Mouse (Mus musculus): ENCODE results near the gene Ttc7b. TPM values are rescaled to one million over a fixed set of nuclear protein-coding genes. Genes with fewer than 3 reads are reported as not detected.

Gene Ttc7b
- total RNA-seq, 2 experiments from 2014 or later = 13.3 to 24.3 TPM

DNA sequence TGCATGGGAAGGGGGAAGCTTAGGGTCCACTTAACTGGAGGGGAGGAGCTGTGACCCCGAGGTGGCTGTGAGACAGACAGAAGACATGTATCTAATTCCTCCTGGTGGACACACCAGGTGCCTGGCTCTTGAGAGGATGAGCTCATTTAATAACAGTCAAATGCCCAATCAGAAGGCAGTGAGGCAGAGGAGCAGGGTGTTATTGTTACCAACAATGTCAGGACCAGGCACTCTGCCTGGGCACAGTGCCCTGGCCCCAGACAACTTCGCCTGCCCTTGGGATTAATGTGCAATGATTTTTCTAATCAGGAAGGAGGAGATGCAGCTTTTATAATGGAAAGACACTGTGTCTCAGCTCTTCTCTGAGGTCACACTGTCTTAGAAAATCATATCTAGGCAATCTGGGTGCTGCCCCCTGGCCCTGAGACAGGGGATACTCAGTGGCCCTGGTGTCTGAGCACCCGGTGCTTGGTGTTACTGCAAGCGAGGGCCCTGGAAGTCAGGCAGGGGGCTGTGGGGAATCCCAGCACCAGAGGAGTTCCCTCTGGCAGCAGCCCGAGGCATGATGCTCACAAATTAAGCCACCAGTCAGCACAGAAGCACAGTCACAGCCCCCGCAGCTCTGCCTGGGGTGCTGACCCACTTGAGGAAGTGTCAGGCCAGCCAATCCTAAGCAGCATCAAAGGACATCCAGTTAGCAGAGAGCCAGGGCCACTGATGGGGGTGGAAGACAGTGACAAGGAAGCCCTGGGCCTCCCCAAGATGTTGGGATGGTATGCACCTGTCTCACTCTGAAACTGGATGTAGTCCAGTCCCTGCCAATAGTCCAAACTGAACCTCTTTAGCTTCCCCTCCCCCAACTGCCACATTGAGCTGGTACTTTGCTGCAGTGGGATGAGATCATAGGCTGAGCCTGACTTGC lies 209.9 kb downstream of the Ttc7b start:
- no peak for ATAC-seq (replicated peaks; ENCODE audit: poor library complexity)

DNA sequence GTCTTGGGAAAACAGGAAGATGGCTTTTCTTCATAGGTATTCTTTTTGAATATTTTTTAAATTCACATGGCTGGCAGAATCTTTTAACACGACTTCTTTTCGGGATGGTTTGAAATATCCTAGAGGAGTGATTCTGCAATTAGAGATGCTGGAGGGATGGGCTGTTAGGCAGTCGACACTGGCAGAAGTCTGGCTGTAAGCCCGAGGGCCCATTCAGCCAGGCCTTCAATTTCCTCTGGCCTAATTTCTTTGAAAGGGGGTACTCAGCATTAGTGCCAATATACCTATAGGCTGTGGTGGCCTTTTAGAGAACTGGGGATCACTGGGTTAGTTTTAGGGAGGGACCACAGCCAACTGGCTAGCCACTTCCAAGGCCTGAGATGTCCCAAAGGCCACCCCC lies 211.4 kb downstream of the Ttc7b start:
- no peak for ATAC-seq (replicated peaks; ENCODE audit: poor library complexity)

DNA sequence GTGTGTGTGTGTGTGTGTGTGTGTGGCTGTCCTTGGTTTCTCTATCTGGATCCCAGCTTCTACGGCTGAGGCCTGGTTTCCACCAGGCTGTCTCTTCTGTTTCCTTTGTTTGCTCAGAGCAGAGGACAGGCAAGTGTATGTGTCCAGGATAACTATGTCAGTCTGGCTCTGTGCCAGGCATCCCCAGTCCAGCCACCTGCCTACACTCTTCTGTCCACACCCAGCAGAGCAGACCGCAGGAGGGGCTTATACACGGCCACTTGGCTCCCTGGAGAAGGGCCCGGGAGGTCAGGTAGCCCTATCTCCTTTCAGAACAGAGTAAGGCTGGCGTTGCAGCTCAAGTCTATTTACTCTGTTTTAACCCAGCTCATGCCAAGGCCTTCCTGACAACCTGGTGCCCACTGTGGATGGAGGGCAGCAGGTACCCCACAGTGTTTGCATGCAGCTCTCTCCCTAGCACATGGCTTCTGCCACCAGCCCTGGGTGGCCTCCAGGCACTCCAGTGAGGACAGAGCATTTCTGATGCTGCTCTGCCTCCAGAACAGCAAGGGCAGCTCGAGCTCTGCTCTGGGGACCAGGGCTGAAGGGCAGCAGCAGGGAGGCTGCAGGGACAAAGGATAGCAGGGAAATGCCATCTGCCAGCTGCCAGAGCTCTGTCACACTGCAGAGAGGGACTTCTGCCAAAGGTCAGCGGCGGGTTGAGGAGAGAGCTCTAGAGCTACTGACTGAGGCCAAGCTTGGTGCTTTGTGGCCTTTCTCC lies 212.9 kb downstream of the Ttc7b start:
- no peak for ATAC-seq (replicated peaks; ENCODE audit: poor library complexity)

DNA sequence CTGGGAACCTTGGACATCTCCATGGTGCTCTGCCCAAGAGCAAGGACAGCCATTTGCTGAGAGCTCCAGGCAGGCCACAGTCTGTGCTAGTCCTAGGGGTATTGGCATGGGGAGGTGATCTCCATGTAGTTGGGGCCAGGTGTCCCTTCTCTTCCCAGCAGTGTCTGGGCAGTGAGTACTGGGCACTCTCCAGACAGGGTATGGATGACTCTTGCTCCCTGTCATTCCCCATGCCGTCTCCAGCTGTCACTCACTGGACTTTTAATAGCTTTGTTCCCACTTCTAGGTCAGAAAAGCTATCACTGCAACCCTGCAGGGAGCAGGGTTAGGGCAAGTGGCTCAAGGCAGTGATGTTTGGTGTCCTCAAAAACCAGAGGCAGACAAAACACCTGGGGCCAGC lies 214.3 kb downstream of the Ttc7b start:
- ATAC-seq (replicated peaks; ENCODE audit: poor library complexity) = no peak

DNA sequence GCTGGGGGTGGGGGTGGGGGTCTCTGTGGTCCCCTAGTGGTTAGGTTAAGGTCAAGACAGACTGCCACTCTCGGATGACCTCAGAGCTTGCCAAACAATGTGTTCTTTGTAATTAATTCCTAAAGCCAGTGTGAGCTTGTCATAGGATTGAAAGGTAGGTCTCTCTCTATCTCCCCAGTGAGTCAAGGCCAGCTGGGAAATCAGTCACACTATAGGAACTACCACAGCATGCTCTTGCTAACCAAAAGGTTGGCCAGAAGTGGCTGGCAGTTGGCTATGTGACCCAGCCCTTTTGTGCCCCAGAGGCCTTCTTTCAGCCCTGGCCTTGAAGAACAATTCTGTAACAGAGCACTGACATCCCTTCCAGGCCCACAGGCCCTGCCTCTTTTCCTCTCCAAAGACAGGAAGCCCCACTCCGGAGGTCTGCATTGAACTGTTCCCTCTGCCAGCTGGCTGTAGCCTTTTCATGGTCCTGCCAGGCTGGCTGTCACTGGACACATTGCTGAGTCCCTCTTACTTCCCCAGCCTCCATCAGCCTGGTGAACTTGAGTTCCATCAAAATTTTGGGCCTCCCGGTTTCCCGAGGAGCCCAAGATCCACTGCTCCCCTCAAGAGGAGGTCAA lies 215.5 kb downstream of the Ttc7b start:
- ATAC-seq (replicated peaks; ENCODE audit: poor library complexity) = no peak

DNA sequence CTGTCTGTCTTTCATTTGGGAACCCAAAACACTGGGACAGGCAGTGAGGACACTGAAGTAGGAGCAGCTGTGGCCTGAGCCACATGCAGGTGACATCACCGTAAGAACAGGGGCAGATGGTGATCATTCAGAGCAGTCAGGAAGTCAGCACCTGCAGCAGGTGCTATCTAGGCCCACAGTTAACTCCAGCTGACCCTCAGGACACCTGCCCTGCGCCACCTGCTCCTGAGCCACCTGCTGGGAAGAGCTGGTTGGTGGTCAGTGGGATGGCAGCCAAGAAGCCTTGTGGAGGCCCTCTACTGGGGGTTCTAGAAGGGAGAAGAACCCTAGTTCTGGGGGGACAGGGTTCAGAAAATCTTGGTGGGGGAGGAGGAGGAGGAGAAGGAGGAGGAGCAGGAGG lies 216.3 kb downstream of the Ttc7b start:
- no peak for ATAC-seq (replicated peaks; ENCODE audit: poor library complexity)

DNA sequence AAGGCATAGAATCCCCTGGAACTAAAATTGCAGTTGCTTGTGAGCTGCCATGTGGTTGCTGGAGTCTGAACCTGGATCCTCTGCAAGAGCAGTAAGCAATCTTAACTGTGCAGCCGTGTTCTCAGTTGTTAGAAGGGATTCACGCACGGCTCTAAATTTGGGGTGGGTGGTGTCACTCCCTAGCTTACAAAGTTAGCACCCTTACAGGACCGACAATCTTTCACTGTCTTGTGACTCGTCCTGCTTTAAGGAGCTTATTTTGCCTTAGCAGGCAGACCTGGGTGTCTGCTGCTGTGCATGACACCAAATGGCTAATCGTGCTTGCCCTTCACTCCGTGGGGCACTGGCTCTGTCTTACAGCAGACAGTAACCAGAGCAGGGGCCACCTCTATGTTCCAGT lies 217.5 kb downstream of the Ttc7b start:
- no peak for ATAC-seq (replicated peaks; ENCODE audit: poor library complexity)

DNA sequence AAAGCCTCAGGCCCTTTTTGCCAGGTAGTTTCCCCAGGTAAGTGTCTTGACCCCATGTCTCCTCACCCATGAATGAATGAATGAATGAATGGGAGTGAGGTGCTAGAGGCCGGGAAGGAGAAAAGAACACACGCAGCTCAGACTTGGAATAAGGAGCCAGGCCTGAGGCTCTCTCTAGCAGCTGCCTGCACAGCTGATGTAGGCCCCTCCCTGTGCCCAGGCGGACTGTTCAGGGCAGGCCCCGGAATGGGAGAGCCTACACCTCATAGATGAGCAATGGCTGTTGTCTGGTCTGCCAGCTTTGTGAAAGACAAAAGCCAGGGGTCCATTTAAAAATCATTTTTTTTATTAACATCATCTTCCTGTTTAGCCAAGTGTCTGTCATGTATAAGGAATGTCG lies 220.2 kb downstream of the Ttc7b start:
- no peak for ATAC-seq (replicated peaks; ENCODE audit: poor library complexity)

DNA sequence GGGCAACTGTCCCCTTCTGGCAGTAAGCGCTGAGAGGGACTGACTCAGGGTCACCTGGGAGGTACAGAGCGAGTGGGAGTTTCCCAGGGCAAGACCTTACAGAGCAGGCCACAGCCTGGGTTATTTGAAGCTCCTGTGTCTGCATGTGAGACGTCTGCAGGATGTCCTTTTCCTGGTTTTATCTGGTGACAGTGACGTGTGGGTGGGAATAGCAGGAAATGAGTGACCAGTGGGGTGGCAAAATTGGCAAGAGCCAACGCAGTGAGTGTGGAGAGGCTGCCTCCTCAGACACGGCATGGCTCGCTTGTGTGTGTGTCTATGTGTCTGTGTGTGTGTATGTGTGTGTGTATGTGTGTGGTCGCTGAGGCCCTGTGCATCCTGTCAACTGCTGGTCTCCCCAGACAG lies 221.3 kb downstream of the Ttc7b start:
- ATAC-seq (replicated peaks; ENCODE audit: poor library complexity) = no peak

DNA sequence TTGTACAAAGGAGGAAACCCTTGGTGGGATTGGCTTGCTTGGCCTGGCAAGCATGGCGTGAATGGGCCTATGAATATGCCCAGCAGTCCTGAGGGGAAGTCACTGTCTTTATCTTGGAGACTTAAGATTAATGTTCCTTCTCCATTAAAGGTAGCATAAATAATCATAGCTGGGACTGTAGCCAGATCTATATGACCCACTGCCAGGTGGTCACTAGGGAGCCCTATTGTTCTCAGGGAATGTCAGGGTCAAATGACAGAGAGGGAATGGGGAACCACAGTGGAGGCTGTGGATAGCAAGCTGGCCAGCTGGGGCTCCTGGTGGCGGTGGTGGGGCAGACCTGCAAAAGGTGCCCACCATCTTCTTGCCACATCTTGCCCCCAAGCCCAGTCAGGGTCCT lies 221.8 kb downstream of the Ttc7b start:
- ATAC-seq (replicated peaks; ENCODE audit: poor library complexity) = no peak

DNA sequence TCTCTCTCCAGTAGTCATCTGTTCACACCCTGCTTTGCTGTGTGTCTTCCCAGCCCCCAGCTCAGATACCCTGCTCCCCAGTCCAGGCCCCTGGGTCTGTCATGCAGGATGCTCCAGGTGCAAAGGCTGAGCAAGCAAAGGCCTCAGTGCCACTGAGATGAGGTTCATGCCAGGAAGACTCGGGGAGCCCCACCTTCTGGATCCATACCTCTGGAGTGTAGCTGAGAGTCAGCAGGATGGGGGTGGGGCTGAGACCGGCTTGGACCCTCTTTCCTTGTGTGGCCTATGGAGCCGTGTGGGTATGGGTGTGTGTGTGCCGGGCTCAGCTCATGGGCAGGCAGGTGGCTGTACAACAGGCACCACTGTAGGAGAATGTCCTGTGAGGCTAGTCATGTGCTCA lies 222.7 kb downstream of the Ttc7b start:
- ATAC-seq (replicated peaks; ENCODE audit: poor library complexity) = no peak

DNA sequence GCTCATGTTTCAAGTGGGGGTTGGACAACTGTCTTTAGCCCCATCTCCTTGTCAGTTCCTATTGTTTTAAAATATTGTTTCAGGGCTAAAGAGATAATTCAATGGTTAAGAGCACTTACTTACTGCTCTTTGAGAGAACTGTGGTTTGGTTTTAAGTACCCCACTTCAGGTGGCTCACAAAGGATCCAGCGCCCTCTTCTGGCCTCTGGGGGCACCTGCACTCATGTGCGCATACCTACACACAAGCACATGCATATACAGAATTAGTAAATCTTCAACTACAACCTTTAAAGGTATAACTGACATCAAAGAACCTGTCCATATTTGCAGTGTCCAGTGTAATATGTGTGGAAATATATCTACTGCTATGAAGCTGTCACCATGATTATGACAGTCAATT lies 226.2 kb downstream of the Ttc7b start:
- ATAC-seq (replicated peaks; ENCODE audit: poor library complexity) = no peak

DNA sequence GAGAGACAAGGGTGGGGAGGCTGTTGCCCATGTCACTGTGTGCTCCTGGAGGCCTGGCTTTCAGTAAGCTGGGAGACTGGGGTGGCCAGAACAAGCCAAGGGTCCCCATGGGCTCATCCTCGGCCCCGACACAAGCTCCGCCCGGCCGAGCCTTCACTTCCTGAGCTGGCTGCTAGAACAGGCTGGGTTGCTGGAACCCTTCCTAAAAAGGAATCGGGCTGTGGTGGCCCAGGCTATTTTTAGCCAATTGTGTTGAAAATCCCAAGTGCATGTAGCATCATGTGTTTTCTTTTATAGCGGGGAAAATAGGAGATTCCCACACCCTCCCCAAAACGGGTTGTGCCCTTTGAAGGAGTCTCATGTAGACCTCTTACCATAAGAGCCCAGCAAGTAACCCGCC lies 226.7 kb downstream of the Ttc7b start:
- ATAC-seq (replicated peaks; ENCODE audit: poor library complexity) = no peak

DNA sequence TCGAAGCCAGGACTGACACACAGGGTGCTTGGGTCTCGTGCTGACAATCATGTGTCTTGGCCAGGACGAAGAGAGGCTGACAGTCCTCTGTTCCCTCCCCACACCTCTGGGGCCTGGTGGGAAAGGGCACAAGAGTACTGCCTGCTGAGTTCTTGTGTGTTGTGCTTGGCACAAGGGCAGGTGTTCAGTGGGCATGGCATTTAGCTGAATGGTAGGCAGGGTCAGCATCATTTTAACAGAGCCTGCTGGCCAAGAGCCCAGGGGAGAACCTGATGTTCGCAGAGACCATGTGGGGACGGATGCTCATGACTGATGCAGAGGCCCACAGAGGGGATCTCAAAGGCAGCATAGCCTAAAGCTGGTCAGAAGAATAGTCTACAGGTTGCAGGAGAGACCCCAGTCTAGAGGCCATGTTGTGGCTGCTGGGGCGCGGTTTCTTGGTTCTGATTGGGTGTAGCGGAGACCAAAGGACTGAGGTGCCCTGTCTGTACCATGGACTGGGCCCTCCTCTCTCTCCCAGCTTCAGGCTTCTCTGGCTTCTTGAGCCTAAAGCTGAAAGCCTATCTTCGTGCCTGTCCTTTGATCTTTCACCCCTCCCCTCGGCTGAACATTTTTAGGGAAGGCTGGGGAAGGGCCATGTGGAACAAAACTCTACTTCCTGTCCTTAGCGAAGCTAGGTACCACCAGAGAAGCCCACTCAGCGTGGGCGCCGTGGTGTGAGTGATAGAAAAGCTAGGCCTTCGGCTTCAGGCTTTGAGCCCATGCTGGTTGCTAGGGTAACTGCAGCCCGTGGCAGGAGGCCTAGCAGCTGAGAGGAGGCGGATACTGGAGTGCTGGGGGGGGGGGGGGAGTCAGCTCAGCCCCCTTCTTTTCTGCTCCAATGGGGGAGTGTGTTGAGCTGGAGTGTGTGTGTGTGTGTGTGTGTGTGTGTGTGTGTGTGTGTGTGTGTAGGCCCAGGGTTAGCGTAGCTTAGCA lies 229.6 kb downstream of the Ttc7b start:
- ATAC-seq (replicated peaks; ENCODE audit: poor library complexity) = no peak

DNA sequence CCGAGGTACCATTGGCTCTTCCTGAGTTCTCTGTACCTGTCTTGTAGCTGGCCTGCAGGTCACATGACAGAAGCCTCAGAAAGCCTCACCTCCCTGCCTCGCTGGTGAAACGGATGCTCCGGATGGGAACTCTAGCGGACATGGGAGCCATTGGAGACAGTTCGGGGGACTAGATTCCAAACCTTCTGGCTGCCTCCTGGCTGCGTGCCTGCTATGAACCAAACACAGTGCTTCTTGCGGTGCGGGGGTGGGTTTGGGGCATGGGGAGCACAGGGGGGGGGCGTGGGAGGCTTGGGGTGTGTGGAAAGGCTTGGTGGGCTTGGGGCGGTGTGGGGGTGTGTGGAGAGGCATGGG lies 230.5 kb downstream of the Ttc7b start:
- ATAC-seq (replicated peaks; ENCODE audit: poor library complexity) = no peak

DNA sequence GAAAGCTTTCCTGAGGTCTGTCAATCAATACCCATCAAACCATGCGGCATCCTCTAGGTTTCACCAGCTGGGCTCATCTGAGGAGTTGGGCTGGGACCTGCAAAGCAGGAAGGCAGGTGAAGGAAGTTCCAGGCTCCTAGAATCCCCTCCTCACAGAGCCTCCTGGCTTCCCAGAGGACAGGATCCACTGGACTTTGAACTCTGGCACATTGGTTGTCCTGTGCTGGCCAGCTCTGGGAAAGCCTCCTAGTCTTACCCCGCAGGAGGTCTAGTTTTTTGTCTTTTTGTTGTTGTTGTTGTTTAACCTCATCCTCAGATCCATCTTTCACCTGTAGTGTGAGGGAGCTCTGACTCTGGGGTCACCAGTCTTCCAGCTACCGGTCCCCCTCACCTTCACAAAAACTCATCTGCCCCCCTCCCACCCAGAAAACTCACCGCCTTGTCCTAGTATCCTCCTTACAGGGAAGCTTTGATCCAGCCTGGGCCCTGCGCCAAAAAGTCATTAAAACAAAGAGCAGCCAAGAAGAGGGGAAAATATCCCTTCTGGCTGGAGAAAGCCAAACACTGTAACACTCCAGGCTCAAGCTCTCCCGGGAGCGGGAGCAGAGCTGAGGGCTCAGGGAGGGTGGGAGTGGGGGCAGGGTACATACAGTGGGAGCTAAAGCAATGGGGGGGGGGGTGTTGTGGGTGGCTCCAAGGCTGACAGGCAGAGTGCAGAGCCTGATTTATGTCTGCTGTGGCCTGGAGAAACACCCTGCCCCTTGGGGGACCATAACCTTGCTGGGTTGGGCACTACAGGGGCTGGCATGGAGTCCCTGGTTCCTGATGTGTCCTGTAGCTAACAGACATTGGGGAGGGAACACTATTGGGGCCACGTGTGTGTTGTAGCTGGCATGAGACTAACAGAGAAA lies 231.1 kb downstream of the Ttc7b start:
- ATAC-seq (replicated peaks; ENCODE audit: poor library complexity) = no peak

DNA sequence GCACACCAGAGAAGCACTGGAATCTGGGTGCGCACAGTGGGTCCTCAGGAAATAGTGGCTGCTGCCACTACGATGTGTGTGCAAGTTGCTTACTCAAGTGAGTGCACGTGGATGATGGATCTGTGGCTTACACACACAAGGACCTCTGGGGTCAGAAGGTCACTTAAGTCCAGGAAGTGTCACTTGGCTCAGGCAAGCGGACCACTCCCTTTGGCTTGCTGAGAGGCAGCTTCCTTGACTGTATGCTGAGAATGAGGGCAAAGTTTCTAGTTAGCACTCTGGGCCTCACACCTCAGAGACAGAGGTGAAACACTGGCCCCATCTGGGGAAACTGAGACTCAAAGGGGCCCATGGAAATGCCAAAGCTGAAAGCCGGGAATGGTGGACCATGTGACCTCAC lies 232.6 kb downstream of the Ttc7b start:
- ATAC-seq (replicated peaks; ENCODE audit: poor library complexity) = no peak

DNA sequence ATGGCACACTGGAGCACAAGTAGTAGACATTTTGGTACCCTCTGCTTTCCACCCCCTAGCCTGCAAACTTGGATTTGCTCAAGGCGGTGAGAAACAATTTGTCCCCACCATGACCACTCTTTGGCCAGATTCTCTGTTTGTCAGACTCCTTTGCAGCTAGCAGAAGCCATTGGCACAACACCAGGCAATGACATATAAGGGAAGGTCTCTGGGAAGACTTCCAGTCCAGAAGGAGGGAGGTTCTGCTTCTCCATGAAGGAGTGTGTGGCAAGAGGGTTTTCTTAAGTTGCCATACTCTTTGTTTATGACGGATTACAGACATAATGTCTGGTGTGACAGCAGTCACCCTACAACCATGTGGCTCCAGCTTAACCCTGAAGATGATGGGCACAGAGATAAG lies 233.1 kb downstream of the Ttc7b start:
- ATAC-seq (replicated peaks; ENCODE audit: poor library complexity) = no peak

DNA sequence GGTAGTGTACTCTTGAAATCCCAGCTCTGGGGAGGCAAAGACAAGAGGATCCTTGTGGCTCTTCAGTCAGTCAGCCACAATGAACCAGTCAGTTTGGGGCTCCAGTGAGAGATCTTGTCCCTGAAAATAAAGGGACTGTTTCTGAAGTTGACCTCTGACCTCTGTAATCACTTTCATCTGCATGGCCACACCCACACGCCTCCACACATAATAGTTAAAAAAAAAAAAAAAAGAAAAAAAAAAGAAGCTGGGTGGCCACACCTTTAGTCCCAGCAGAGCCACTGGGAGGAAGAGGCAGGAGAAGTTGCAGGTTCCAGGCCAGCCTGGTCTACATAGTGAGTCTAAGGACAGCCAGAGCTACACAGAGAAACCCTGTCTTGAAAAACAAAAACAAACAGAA lies 237.3 kb downstream of the Ttc7b start:
- ATAC-seq (replicated peaks; ENCODE audit: poor library complexity) = no peak

Data from megakaryocyte progenitor cell, adult 5-6 weeks (primary cell).